Mouse (Mus musculus) C2C12 (cell line): ENCODE measurements around the gene Scn2b. TPM values are rescaled to one million over a fixed set of nuclear protein-coding genes. Genes with fewer than 3 reads are reported as not detected.

Source experiments
- H3K27me3 ChIP-seq: one replicate; pipeline ENCODE4 v1.6.1; 2011; ENCODE audit not compliant: control insufficient read depth, insufficient read depth, insufficient read length
- H3K36me3 ChIP-seq: one replicate; pipeline ENCODE4 v1.6.1; 2011; ENCODE audit not compliant: control insufficient read depth, insufficient read depth
- H3K4me3 ChIP-seq: one replicate; pipeline ENCODE4 v1.5.1; 2011; ENCODE audit warnings: mild to moderate bottlenecking, control low read depth; ENCODE audit not compliant: poor library complexity, insufficient read depth, severe bottlenecking
- H3K79me2 ChIP-seq: one replicate; pipeline ENCODE4 v1.6.1; 2011; ENCODE audit not compliant: control insufficient read depth, insufficient read depth
- H3K79me3 ChIP-seq: one replicate; pipeline ENCODE4 v1.6.1; 2011; ENCODE audit warnings: low read depth, control low read depth
- H3ac ChIP-seq: one replicate; pipeline ENCODE3; 2011; ENCODE audit warnings: low read depth; ENCODE audit not compliant: control insufficient read depth, insufficient read length
- CEBPB ChIP-seq: IDR thresholded peaks from one replicate; pipeline ENCODE4 v1.6.1; 2011; ENCODE audit warnings: low read depth, mild to moderate bottlenecking, control low read depth, moderate library complexity
- CTCF ChIP-seq: IDR thresholded peaks from one replicate; pipeline ENCODE4 v1.5.1; 2011; ENCODE audit not compliant: control insufficient read depth, insufficient read depth, insufficient read length
- FOSL1 ChIP-seq: IDR thresholded peaks from one replicate; pipeline ENCODE4 v1.8.0; 2011; ENCODE audit warnings: mild to moderate bottlenecking, low read length; ENCODE audit not compliant: poor library complexity, insufficient read depth, severe bottlenecking
- MAX ChIP-seq: IDR thresholded peaks from one replicate; pipeline ENCODE4 v1.6.1; 2011; ENCODE audit warnings: mild to moderate bottlenecking, control low read depth
- MYOD1 ChIP-seq: IDR thresholded peaks from one replicate; pipeline ENCODE4 v1.6.1; 2011; ENCODE audit warnings: low read depth; ENCODE audit not compliant: control insufficient read depth, insufficient read length
- MYOG ChIP-seq: IDR thresholded peaks from one replicate; pipeline ENCODE4 v1.6.1; 2011; ENCODE audit not compliant: control insufficient read depth, insufficient read length; ENCODE audit errors: extremely low read depth
- USF1 ChIP-seq: IDR thresholded peaks from one replicate; pipeline ENCODE4 v1.6.1; 2011; ENCODE audit warnings: low read depth, mild to moderate bottlenecking, control low read depth, moderate library complexity
- polyA plus RNA-seq: library from polyadenylated mRNA; unstranded; fragments of >200 nt; fragmentation: generic; extraction: Trizol; gene quantifications from one replicate; pipeline ENCODE4 v1.2.1, GENCODE M21; 2012; ENCODE audit warnings: missing spikeins

The Scn2b gene
- polyA plus RNA-seq, 1 experiment: not detected

DNA sequence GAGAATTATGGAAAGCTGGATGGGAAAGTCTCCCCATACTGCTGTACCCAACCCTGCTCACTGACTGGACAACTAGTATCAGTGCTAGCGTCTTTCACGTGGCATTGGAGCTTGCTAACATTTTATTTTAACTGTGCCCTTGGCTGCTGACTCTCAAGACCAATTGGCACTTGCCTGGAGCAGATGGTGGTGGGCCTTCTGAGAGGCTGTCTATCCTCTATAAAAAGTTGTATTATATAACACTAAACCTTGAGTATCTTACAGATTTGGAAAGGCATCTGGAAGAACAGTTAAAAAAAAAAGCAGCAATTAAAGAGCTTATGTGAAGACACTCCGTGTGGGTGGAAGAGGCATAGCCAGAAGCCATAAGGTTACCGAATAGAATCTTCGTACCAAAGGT is 52.6 kb downstream of the Scn2b start:
- Histone ChIP-seq H3K27me3 (peaks cover 8% of the 10 kb centered on the region), H3ac (no peak overlapping the region), H3K36me3 (no peaks in the 10 kb centered on the region), H3K4me3 (no peak overlapping the region), H3K79me2 (no peaks in the 10 kb centered on the region), H3K79me3 (no peaks in the 10 kb centered on the region)
- no peak for TF ChIP-seq MYOD1
- TF ChIP-seq MYOG: no peak
- no peak for TF ChIP-seq FOSL1
- TF ChIP-seq USF1: no peak
- TF ChIP-seq CEBPB: no peak
- no peak for TF ChIP-seq MAX
- TF ChIP-seq CTCF: no peak

DNA sequence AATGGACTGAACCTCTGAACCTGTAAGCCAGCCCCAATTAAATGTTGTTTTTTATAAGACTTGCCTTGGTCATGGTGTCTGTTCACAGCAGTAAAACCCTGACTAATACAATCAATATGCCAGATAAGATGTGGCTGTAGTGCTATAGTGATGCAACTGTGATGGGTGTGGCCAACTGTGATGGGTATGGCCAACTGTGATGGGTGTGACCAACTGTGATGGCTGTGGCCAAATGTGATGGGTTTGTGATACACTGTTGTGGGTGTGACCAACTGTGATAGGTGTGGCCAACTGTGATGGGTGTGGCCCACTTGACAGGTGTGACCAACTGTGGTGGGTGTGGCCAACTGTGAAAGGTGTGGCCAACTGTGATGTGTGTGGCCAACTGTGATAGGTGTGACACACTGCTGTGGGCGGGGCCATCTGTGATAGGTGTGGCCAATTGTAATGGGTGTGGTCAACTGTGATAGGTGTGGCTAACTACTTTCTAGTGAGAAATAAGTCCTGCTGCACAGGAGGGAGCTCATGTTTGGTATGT is 53.6 kb downstream of the Scn2b start:
- H3ac ChIP-seq: no peak overlapping the region
- no peaks in the 10 kb centered on the region for H3K79me3 ChIP-seq
- H3K4me3 ChIP-seq: no peak overlapping the region
- peaks cover 8% of the 10 kb centered on the region for H3K27me3 ChIP-seq
- H3K79me2 ChIP-seq: no peaks in the 10 kb centered on the region
- no peaks in the 10 kb centered on the region for H3K36me3 ChIP-seq
- TF ChIP-seq FOSL1: no peak
- no peak for TF ChIP-seq CEBPB
- TF ChIP-seq MAX: no peak
- TF ChIP-seq USF1: no peak
- no peak for TF ChIP-seq MYOD1
- TF ChIP-seq MYOG: no peak
- no peak for TF ChIP-seq CTCF

DNA sequence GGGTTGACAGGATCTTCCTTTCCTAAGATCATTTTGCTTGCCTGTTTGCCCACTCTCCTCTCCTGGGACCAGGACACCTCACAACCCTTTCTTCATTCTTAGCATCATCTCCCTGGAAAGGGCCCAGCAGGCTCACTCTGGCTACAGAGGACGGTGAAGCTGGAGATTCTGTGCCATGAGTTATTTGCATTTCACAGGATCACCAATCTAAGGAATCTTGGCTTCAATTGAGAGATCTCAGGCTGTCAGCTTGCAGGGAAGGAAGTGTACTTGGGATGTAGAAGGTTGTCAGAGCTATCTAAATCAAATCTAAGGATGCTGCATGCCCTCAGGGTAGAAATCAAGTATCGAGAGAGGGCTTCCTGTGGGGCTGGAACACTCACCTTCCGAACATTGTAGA is 55.9 kb downstream of the Scn2b start:
- Histone ChIP-seq H3ac (no peak overlapping the region), H3K36me3 (no peaks in the 10 kb centered on the region), H3K79me3 (no peaks in the 10 kb centered on the region), H3K4me3 (no peak overlapping the region), H3K27me3 (peaks cover 8% of the 10 kb centered on the region), H3K79me2 (no peaks in the 10 kb centered on the region)
- TF ChIP-seq MYOG: no peak

DNA sequence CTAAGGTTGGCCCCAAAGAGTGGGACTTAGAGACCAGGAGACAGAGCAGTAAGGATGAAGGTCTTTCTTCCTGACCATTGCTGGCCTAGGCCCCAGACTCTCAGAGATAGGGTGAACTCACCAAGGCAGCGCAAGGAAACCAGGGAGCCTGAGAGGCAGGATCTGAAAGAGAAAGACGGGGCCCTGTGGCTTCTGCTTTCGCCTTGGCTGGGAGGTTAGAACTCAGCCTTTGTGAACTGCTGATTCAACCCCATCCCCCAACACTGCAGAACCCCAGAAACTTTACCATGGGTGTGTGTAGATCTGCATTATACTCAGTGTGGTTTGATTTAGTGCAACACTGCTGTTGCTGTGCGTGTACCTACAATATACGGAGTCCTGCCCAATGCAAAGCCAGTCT is 61.7 kb downstream of the Scn2b start:
- H3K79me3 ChIP-seq: no peaks in the 10 kb centered on the region
- H3K4me3 ChIP-seq: no peak overlapping the region
- H3K27me3 ChIP-seq: peaks cover 17% of the 10 kb centered on the region
- H3K79me2 ChIP-seq: no peaks in the 10 kb centered on the region
- H3ac ChIP-seq: no peak overlapping the region
- no peaks in the 10 kb centered on the region for H3K36me3 ChIP-seq
- no peak for TF ChIP-seq MYOG
- TF ChIP-seq USF1: no peak
- no peak for TF ChIP-seq FOSL1
- no peak for TF ChIP-seq CTCF
- no peak for TF ChIP-seq MYOD1
- no peak for TF ChIP-seq CEBPB
- no peak for TF ChIP-seq MAX

Other genes with a start within 250 kb of the Scn2b start
- gene Kmt2a, start 236.5 kb upstream of the Scn2b start, polyA plus RNA-seq: 5.6 TPM
- gene Atp5l, start 197.0 kb upstream of the Scn2b start, polyA plus RNA-seq: 734 TPM
- 13.7 TPM for gene Ube4a, start 152.2 kb upstream of the Scn2b start, polyA plus RNA-seq
- gene Cd3g, start 137.4 kb upstream of the Scn2b start, polyA plus RNA-seq: not detected
- not detected for gene Cd3d, start 136.0 kb upstream of the Scn2b start, polyA plus RNA-seq
- gene Cd3e, start 108.2 kb upstream of the Scn2b start, polyA plus RNA-seq: not detected
- gene Mpzl2, start 78.0 kb upstream of the Scn2b start, polyA plus RNA-seq: not detected
- 0.35 TPM for gene Mpzl3, start 62.6 kb upstream of the Scn2b start, polyA plus RNA-seq
- gene Jaml, start 38.6 kb upstream of the Scn2b start, polyA plus RNA-seq: not detected
- 0.01 TPM for gene Scn4b, start 20.6 kb downstream of the Scn2b start, polyA plus RNA-seq
- not detected for gene BC049352, start 64.2 kb downstream of the Scn2b start, polyA plus RNA-seq
- gene Tmprss4, start 86.3 kb downstream of the Scn2b start, polyA plus RNA-seq: not detected
- gene Il10ra, start 151.4 kb downstream of the Scn2b start, polyA plus RNA-seq: not detected
- gene Tmprss13, start 201.3 kb downstream of the Scn2b start, polyA plus RNA-seq: not detected